In the genomic region with DNA sequence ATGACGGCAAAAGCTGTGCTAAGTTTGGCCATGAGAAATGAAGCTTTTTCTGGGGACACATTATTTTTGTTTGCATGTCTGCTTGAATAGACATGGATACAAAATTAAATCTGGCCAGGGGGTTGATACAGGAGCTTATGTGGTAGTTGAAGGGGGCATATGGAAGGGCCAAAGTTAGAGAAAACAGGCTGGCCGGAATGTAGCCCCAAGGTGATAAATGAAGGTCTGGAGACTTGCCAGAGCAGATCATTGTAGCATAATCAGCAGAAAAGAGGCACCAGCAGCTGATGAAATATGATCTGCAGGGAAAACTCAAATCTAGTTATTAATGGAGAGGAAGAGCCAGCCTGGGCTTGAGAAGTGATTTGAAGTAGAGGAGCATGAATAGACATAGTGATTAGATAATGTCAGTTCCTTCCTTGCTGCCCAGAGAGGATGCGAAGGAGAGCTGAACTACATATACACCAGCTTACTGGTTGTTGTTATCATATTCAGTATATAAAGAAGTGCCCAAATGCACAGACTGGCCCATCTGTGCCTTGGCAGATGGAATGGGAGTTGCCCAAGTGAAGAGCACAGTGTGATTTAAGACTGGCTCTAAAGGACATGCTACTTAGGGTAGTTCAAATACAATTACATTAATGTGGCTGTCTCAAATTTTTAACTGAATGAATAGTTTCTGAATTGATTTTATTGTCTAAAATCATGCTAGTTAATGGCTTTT, we compare ENCODE assay signal across 12 mouse cellular contexts.
DNase-seq lines count a peak whose midpoint lies in the region; ATAC-seq and TF ChIP-seq lines count a peak whose summit lies in the region.
"Had no signal": no experiment of that assay in that cellular context is flagged by ENCODE, and none has a peak within 500 bp of the region (broad histone marks: within the 10 kb centered on the region; RNA-seq: fewer than 3 reads in every experiment).

No protein-coding gene starts in this region.

- no peaks in the 10 kb centered on the region for H3K9me3 ChIP-seq in hindbrain, postnatal 0 days (ENCODE audit: low read length)
- H3K9me3 ChIP-seq in heart, embryonic 10.5 days: no peaks in the 10 kb centered on the region
- H3K9me3 ChIP-seq: embryonic facial prominence, embryonic 13.5 days; megakaryocyte, embryonic 14.5 days; stomach, embryonic 15.5 days had no signal

- no peak overlapping the region for H3K27ac ChIP-seq in hindbrain, postnatal 0 days
- no peak overlapping the region for H3K27ac ChIP-seq in heart, embryonic 10.5 days
- H3K27ac ChIP-seq: embryonic facial prominence, embryonic 13.5 days; stomach, embryonic 15.5 days had no signal

- intact Hi-C loops in left cerebral cortex, postnatal 4 days (cut with DNase I): no loop called here

- DNase-seq in left cerebral cortex, postnatal 4 days: peak; percentile 72
- no peak for DNase-seq in left cerebral cortex, adult 18-20 months (ENCODE audit: low spot score in 2 of 2)
- DNase-seq in cerebellum, postnatal 14 days: peak; percentile 57 to 77
- peak; percentile 87 for DNase-seq in hindbrain, postnatal 0 days (ENCODE audit: low spot score)
- DNase-seq in heart, embryonic 10.5 days (ENCODE audit: low spot score): no peak
- DNase-seq in layer of hippocampus, adult 9-11 months: no peak
- DNase-seq: kidney, postnatal 14 days; liver, postnatal 0 days had no signal

- H3K27me3 ChIP-seq in hindbrain, postnatal 0 days (ENCODE audit: insufficient read depth, low read length): no peaks in the 10 kb centered on the region
- no peaks in the 10 kb centered on the region for H3K27me3 ChIP-seq in heart, embryonic 10.5 days (ENCODE audit: insufficient read depth, poor library complexity, severe bottlenecking)
- H3K27me3 ChIP-seq: embryonic facial prominence, embryonic 13.5 days; megakaryocyte, embryonic 14.5 days; stomach, embryonic 15.5 days had no signal

- no peak overlapping the region for H3K4me3 ChIP-seq in hindbrain, postnatal 0 days (ENCODE audit: low read length)
- H3K4me3 ChIP-seq in heart, embryonic 10.5 days: no peak overlapping the region
- H3K4me3 ChIP-seq: embryonic facial prominence, embryonic 13.5 days; megakaryocyte, embryonic 14.5 days; stomach, embryonic 15.5 days had no signal

- TF ChIP-seq CTCF in hindbrain, postnatal 0 days (IDR thresholded peaks at IDR 0.05; ENCODE audit: low read depth): no peak

- ATAC-seq in cerebellum, adult (ENCODE audit: insufficient number of reproducible peaks, low FRiP score, low TSS enrichment): peak; percentile 85
- ATAC-seq in hindbrain, postnatal 0 days: peak; percentile 87
- ATAC-seq: liver, postnatal 0 days had no signal

- 31% methylated on average over 3 of the region's 3 CpGs for WGBS in hindbrain, postnatal 0 days
- WGBS in heart, embryonic 10.5 days: 58% methylated on average over 3 of the region's 3 CpGs

- no peaks in the 10 kb centered on the region for H3K36me3 ChIP-seq in hindbrain, postnatal 0 days (ENCODE audit: insufficient read depth, low read length)
- H3K36me3 ChIP-seq in heart, embryonic 10.5 days: no peaks in the 10 kb centered on the region
- H3K36me3 ChIP-seq: embryonic facial prominence, embryonic 13.5 days; stomach, embryonic 15.5 days had no signal

- H3K4me1 ChIP-seq in hindbrain, postnatal 0 days (ENCODE audit: insufficient read depth, low read length): 0 out of 2 replicates have a peak, but pooled peaks cover 6% of the 10 kb centered on the region
- no peaks in the 10 kb centered on the region; the same call in 1 of the 2 replicates for H3K4me1 ChIP-seq in heart, embryonic 10.5 days
- H3K4me1 ChIP-seq: megakaryocyte, embryonic 14.5 days; stomach, embryonic 15.5 days had no signal

- no peak overlapping the region for H3K4me2 ChIP-seq in hindbrain, postnatal 0 days (ENCODE audit: low read depth, low read length)
- H3K4me2 ChIP-seq: embryonic facial prominence, embryonic 13.5 days; stomach, embryonic 15.5 days had no signal

- no peak overlapping the region for H3K9ac ChIP-seq in hindbrain, postnatal 0 days (replicated peaks; ENCODE audit: low read length)
- H3K9ac ChIP-seq: embryonic facial prominence, embryonic 13.5 days; liver, postnatal 0 days; stomach, embryonic 15.5 days had no signal

Comparison
In these comparisons a context has a peak if more than half of its experiments do, and no peak if none do; other contexts are left out.
1. DNase-seq: peak in left cerebral cortex, postnatal 4 days (single experiment), cerebellum, postnatal 14 days (2 of 2) and hindbrain, postnatal 0 days (single experiment); none in left cerebral cortex, adult 18-20 months (0 of 2), heart, embryonic 10.5 days (single experiment) and layer of hippocampus, adult 9-11 months (single experiment).